Mouse (Mus musculus): ENCODE results near the gene Plekhm3.

GRCm38 (mm10) chr1:64993206-64993605, 36.6 kb upstream of the Plekhm3 start:
- TF ChIP-seq CTCF (IDR thresholded peaks at IDR 0.05; ENCODE audit: borderline replicate concordance, insufficient read depth, low read length) (no peak), POLR2A (IDR thresholded peaks at IDR 0.05; ENCODE audit: low read depth, low read length) (no peak)

All from embryonic fibroblast, embryonic 13.5 days (primary cell).